Mouse (Mus musculus) CH12.LX (cell line): ENCODE measurements around the gene Rem2.

Experiments used
- CTCF ChIP-seq, 2 experiments: IDR thresholded peaks in 1 of 2; conservative IDR thresholded peaks in 1 of 2; 2 replicates each; pipeline ENCODE4 v1.5.1; 2011 to 2012; ENCODE audit warnings: low read depth in 2 of 2, low read length in 2 of 2, improper control_type of control experiment in 1 of 2, inconsistent platforms in 1 of 2, mild to moderate bottlenecking in 1 of 2, moderate library complexity in 1 of 2
- RCOR1 ChIP-seq: conservative IDR thresholded peaks from 2 replicates; pipeline ENCODE4 v1.6.1; 2012; ENCODE audit warnings: low read depth, mild to moderate bottlenecking, inconsistent platforms, low read length, improper control_type of control experiment

DNA sequence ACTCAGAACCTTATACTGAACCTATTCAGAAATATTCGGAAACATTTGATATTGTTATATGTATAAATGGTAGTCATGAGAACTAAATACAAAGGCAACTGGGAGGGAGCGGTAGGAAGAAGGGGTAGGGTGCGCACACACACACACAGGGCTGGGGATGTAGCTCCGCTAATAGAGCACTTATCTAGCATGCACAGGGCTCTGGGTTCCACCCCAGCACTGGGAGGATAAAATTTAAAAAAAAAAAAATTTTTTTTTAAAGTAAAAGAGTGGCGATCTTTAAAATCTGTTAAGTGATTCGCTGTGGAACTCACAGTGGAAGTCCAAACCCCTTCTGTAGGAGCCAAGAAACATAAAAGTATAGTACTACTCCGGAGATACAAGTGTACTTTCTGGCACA, 10.0 kb downstream of the Rem2 start:
- TF ChIP-seq CTCF (conservative IDR thresholded peaks at IDR 0.05 in 1 of 2, IDR thresholded peaks at IDR 0.05 in 1 of 2; ENCODE audit: low read depth in 2 of 2, low read length in 2 of 2), result no peak
- no peak for TF ChIP-seq RCOR1
